Mouse (Mus musculus): ENCODE measurements around the gene Ndufb10. TPM values are rescaled to one million over a fixed set of nuclear protein-coding genes. Genes with fewer than 3 reads are reported as not detected.

Ndufb10 gene
- polyA plus RNA-seq, 1 experiment from 2014 or later = 289 TPM

GRCm38 (mm10) chr17:24737135-24737810, 13.0 kb upstream of the Ndufb10 start:
- H3K4me3 ChIP-seq (ENCODE audit: low read depth, low read length) = peak overlapping the region; percentile 60
- no peaks in the 10 kb centered on the region for H3K9me3 ChIP-seq (replicated peaks; ENCODE audit: control insufficient read depth, low read length, poor library complexity, severe bottlenecking)
- ATAC-seq = 0 out of 2 replicates have a peak, but pooled peaks have one; percentile 20
- H3K9ac ChIP-seq (ENCODE audit: low read depth, low read length) = no peak overlapping the region; the same call in 1 of the 2 replicates
- no peaks in the 10 kb centered on the region for H3K27me3 ChIP-seq (ENCODE audit: control insufficient read depth, insufficient read depth, low read depth, low read length)
- WGBS = 26% methylated on average over 8 of the region's 8 CpGs
- H3K36me3 ChIP-seq (ENCODE audit: control insufficient read depth, insufficient read depth, low read length) = no peaks in the 10 kb centered on the region; the same call in none of the 2 replicates
- H3K4me2 ChIP-seq (ENCODE audit: low read length) = peak overlapping the region; percentile 94
- H3K4me1 ChIP-seq (ENCODE audit: control insufficient read depth, insufficient read depth, low read length) = peaks cover 9% of the 10 kb centered on the region; the same call in 1 of the 2 replicates
- H3K27ac ChIP-seq (ENCODE audit: low read length) = no peak overlapping the region

- peak within 1 kb of the TSS; percentile 35 for H3K27ac ChIP-seq (ENCODE audit: low read length)
- H3K4me1 ChIP-seq (ENCODE audit: control insufficient read depth, insufficient read depth, low read length) = peaks cover 9% of the 10 kb centered on the region; the same call in 1 of the 2 replicates
- H3K4me2 ChIP-seq (ENCODE audit: low read length) = peak within 1 kb of the TSS; percentile 94
- peak within 1 kb of the TSS; percentile 57 for H3K9ac ChIP-seq (ENCODE audit: low read depth, low read length)
- H3K36me3 ChIP-seq (ENCODE audit: control insufficient read depth, insufficient read depth, low read length) = no peaks in the 10 kb centered on the region
- H3K9me3 ChIP-seq (replicated peaks; ENCODE audit: control insufficient read depth, low read length, poor library complexity, severe bottlenecking) = no peaks in the 10 kb centered on the region
- ATAC-seq = peak; percentile 93
- H3K4me3 ChIP-seq (ENCODE audit: low read depth, low read length) = peak within 1 kb of the TSS; percentile 60
- no peaks in the 10 kb centered on the region for H3K27me3 ChIP-seq (ENCODE audit: control insufficient read depth, insufficient read depth, low read depth, low read length)
- WGBS = under 1% methylated on average over 29 of the region's 29 CpGs
Measured at GRCm38 (mm10) chr17:24736330-24737051, 12.2 kb upstream of the Ndufb10 start, which contains the start of gene Msrb1. Msrb1 (plus strand) TSS chr17:24736642.

DNA sequence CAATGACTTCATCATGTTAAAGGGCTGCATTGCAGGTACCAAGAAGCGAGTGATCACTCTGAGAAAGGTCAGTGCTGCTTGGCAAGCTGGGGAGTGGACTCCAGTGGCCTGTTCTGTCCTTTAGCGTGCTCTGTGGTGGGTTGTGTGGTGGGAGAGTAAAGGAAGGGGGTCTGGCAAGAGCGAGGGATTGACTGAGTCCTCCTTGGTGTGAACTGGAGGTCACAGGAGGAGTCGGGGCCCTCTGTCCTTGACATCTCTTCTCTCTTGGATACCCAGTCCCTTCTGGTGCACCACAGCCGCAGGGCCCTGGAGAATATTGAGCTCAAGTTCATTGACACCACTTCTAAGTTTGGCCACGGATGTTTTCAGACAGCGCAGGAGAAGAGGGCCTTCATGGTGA, 11.2 kb upstream of the Ndufb10 start:
- 87% methylated on average over 7 of the region's 7 CpGs for WGBS
- Histone ChIP-seq H3K4me1 (ENCODE audit: control insufficient read depth, insufficient read depth, low read length) (peaks cover 9% of the 10 kb centered on the region; the same call in 1 of the 2 replicates), H3K9me3 (replicated peaks; ENCODE audit: control insufficient read depth, low read length, poor library complexity, severe bottlenecking) (no peaks in the 10 kb centered on the region), H3K9ac (ENCODE audit: low read depth, low read length) (no peak overlapping the region), H3K27me3 (ENCODE audit: control insufficient read depth, insufficient read depth, low read depth, low read length) (no peaks in the 10 kb centered on the region), H3K36me3 (ENCODE audit: control insufficient read depth, insufficient read depth, low read length) (no peaks in the 10 kb centered on the region), H3K4me3 (ENCODE audit: low read depth, low read length) (no peak overlapping the region), H3K4me2 (ENCODE audit: low read length) (peak overlapping the region; percentile 94; the same call in 1 of the 2 replicates), H3K27ac (ENCODE audit: low read length) (no peak overlapping the region)
- no peak for ATAC-seq

DNA sequence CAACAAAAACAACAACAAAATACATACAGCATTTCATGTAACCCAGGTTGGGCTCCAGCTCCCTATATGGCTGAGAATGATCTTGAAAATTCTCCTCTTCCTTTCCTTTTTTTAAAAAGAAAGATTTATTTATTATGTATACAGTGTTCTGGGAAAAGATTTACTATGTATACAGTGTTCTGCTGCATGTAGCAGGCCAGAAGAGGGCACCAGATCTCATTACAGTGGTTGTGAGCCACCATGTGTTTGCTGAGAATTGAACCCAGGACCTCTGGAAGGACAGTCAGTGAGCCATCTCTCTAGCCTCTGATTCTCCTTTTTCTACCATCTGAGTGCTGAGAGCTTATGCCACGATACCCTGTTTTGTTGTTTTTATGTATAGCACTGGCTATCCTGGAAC, 10.2 kb upstream of the Ndufb10 start:
- 90% methylated on average over 1 of the region's 1 CpGs for WGBS
- no peak overlapping the region for H3K9ac ChIP-seq (ENCODE audit: low read depth, low read length)
- ATAC-seq = no peak
- H3K4me1 ChIP-seq (ENCODE audit: control insufficient read depth, insufficient read depth, low read length) = peaks cover 9% of the 10 kb centered on the region; the same call in 1 of the 2 replicates
- no peak overlapping the region for H3K27ac ChIP-seq (ENCODE audit: low read length)
- H3K4me2 ChIP-seq (ENCODE audit: low read length) = no peak overlapping the region
- no peaks in the 10 kb centered on the region for H3K9me3 ChIP-seq (replicated peaks; ENCODE audit: control insufficient read depth, low read length, poor library complexity, severe bottlenecking)
- H3K36me3 ChIP-seq (ENCODE audit: control insufficient read depth, insufficient read depth, low read length) = no peaks in the 10 kb centered on the region
- H3K4me3 ChIP-seq (ENCODE audit: low read depth, low read length) = no peak overlapping the region
- H3K27me3 ChIP-seq (ENCODE audit: control insufficient read depth, insufficient read depth, low read depth, low read length) = no peaks in the 10 kb centered on the region

- 91% methylated on average over 21 of the region's 21 CpGs for WGBS
- peaks cover 9% of the 10 kb centered on the region; the same call in 1 of the 2 replicates for H3K4me1 ChIP-seq (ENCODE audit: control insufficient read depth, insufficient read depth, low read length)
- H3K4me3 ChIP-seq (ENCODE audit: low read depth, low read length) = no peak overlapping the region
- H3K27ac ChIP-seq (ENCODE audit: low read length) = no peak overlapping the region
- no peak for ATAC-seq
- no peaks in the 10 kb centered on the region for H3K9me3 ChIP-seq (replicated peaks; ENCODE audit: control insufficient read depth, low read length, poor library complexity, severe bottlenecking)
- H3K27me3 ChIP-seq (ENCODE audit: control insufficient read depth, insufficient read depth, low read depth, low read length) = no peaks in the 10 kb centered on the region
- peak overlapping the region; percentile 22; the same call in 1 of the 2 replicates for H3K9ac ChIP-seq (ENCODE audit: low read depth, low read length)
- H3K4me2 ChIP-seq (ENCODE audit: low read length) = no peak overlapping the region
- no peaks in the 10 kb centered on the region for H3K36me3 ChIP-seq (ENCODE audit: control insufficient read depth, insufficient read depth, low read length)
Measured at GRCm38 (mm10) chr17:24733434-24734050, 9.3 kb upstream of the Ndufb10 start.

GRCm38 (mm10) chr17:24732233-24732935, 8.1 kb upstream of the Ndufb10 start:
- no peak overlapping the region for H3K4me2 ChIP-seq (ENCODE audit: low read length)
- H3K36me3 ChIP-seq (ENCODE audit: control insufficient read depth, insufficient read depth, low read length) = no peaks in the 10 kb centered on the region
- H3K4me3 ChIP-seq (ENCODE audit: low read depth, low read length) = no peak overlapping the region
- 0 out of 2 replicates have a peak overlapping the region, but pooled peaks have one; percentile 7 for H3K9ac ChIP-seq (ENCODE audit: low read depth, low read length)
- H3K27me3 ChIP-seq (ENCODE audit: control insufficient read depth, insufficient read depth, low read depth, low read length) = no peaks in the 10 kb centered on the region; the same call in 1 of the 2 replicates
- no peak overlapping the region for H3K27ac ChIP-seq (ENCODE audit: low read length)
- no peak for ATAC-seq
- no peaks in the 10 kb centered on the region for H3K9me3 ChIP-seq (replicated peaks; ENCODE audit: control insufficient read depth, low read length, poor library complexity, severe bottlenecking)
- WGBS = 78% methylated on average over 12 of the region's 12 CpGs
- peaks cover 9% of the 10 kb centered on the region; the same call in 1 of the 2 replicates for H3K4me1 ChIP-seq (ENCODE audit: control insufficient read depth, insufficient read depth, low read length)

DNA sequence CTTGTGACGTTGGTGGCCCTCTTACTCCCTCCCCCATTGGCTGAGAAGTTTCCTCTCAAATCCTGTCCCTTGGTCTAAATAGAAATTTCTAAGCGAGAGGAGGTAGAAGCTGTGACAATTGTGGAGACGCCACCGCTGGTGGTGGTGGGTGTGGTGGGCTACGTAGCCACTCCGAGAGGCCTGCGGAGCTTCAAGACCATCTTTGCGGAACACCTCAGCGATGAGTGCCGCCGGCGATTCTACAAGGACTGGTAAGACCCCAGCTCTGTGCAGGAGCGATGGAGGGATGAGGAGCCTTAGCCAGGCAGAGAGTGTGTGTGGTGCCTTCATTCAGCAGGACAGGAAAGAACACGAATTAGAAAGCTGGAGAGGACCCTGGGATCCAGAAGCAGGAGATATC, 6.5 kb upstream of the Ndufb10 start:
- Histone ChIP-seq H3K36me3 (ENCODE audit: control insufficient read depth, insufficient read depth, low read length) (no peaks in the 10 kb centered on the region), H3K27me3 (ENCODE audit: control insufficient read depth, insufficient read depth, low read depth, low read length) (no peaks in the 10 kb centered on the region; the same call in 1 of the 2 replicates), H3K4me3 (ENCODE audit: low read depth, low read length) (no peak overlapping the region), H3K9ac (ENCODE audit: low read depth, low read length) (no peak overlapping the region), H3K9me3 (replicated peaks; ENCODE audit: control insufficient read depth, low read length, poor library complexity, severe bottlenecking) (no peaks in the 10 kb centered on the region), H3K27ac (ENCODE audit: low read length) (no peak overlapping the region), H3K4me1 (ENCODE audit: control insufficient read depth, insufficient read depth, low read length) (no peaks in the 10 kb centered on the region), H3K4me2 (ENCODE audit: low read length) (no peak overlapping the region)
- WGBS = 81% methylated on average over 14 of the region's 14 CpGs
- ATAC-seq = no peak

GRCm38 (mm10) chr17:24729067-24729466, 4.8 kb upstream of the Ndufb10 start:
- H3K27ac ChIP-seq (ENCODE audit: low read length) = no peak overlapping the region
- H3K27me3 ChIP-seq (ENCODE audit: control insufficient read depth, insufficient read depth, low read depth, low read length) = no peaks in the 10 kb centered on the region; the same call in 1 of the 2 replicates
- no peak overlapping the region for H3K4me3 ChIP-seq (ENCODE audit: low read depth, low read length)
- no peaks in the 10 kb centered on the region for H3K4me1 ChIP-seq (ENCODE audit: control insufficient read depth, insufficient read depth, low read length)
- no peaks in the 10 kb centered on the region for H3K9me3 ChIP-seq (replicated peaks; ENCODE audit: control insufficient read depth, low read length, poor library complexity, severe bottlenecking)
- H3K36me3 ChIP-seq (ENCODE audit: control insufficient read depth, insufficient read depth, low read length) = no peaks in the 10 kb centered on the region
- no peak overlapping the region for H3K4me2 ChIP-seq (ENCODE audit: low read length)
- no peak overlapping the region for H3K9ac ChIP-seq (ENCODE audit: low read depth, low read length)
- 80% methylated on average over 6 of the region's 6 CpGs for WGBS
- no peak for ATAC-seq

All from midbrain, embryonic 16.5 days (tissue).